Mouse (Mus musculus): ENCODE data around the gene Nsun6.

The Nsun6 gene

DNA sequence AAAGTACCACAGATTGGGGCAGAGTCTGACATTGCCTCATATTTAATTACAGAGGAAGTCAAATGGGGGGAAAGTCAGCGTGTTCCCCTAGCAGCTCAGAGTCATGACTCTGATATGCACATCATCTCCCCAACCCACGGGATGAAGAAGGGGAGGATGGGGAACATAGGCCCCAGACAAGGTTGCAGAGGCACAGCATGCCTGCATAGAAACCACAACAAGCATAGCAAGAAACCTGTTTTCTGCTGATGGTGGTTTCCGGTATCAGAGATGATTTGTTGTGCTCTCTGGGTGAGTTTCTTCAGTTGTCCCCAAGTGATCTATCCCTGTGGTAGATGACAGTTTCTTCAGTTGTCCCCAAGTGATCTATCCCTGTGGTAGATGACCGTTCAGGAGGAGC is 62.3 kb downstream of the Nsun6 start:
- no peak for DNase-seq (ENCODE audit: low read depth, low spot score)

GRCm38 (mm10) chr2:14989350-14989749 is 65.5 kb downstream of the Nsun6 start:
- no peak for DNase-seq (ENCODE audit: low read depth, low spot score)

- DNase-seq (ENCODE audit: low read depth, low spot score): no peak
Measured at GRCm38 (mm10) chr2:14988451-14988850, 66.4 kb downstream of the Nsun6 start.

DNA sequence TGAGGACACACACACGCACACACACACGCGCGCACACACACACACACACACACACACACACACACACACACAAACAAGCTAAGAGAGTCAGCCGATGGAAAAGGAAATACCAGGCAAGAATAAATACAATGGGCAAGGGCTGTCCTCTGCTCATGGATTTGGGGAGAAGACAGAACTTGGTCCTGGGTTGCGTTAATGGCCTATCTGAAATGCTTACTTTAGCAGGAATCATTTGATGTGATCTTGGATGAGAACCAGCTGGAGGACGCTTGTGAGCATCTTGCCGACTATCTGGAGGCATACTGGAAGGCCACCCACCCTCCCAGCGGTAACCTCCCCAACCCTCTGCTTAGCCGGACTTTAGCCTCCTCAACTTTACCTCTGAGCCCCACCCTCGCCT is 70.8 kb downstream of the Nsun6 start:
- DNase-seq (ENCODE audit: low read depth, low spot score): no peak

- DNase-seq (ENCODE audit: low read depth, low spot score): no peak
Measured at GRCm38 (mm10) chr2:14961493-14961892, 93.4 kb downstream of the Nsun6 start.

DNA sequence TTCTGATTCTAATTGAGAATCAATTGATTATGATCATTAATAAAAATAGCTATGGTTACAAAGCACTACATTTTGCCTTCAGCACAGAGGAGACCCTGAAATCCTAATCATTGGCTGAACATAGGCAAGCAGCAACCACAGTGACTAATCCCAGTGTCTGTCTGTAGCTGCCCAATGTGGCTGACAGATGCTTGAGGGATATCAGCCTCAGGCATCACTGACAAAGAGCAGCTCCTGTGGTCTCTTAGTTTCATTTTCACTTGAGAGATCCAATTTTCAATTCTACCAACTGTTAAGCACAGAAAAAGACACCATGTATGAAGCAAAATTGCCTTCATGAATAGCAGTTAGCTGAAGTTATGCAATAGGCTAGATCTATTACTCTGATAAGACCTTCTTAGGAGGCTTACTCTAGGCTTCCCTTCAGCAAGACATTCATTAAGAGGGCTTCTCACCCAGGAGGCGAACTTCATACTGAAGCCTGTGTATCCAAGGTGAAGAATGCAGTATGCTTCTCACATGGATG is 93.8 kb downstream of the Nsun6 start:
- no peak for DNase-seq (ENCODE audit: low read depth, low spot score)

GRCm38 (mm10) chr2:14953090-14953489 is 101.8 kb downstream of the Nsun6 start:
- DNase-seq (ENCODE audit: low read depth, low spot score): no peak
